Mouse (Mus musculus) myocyte (in vitro differentiated cells): ENCODE results near the gene Npas2. TPM values are rescaled to one million over a fixed set of nuclear protein-coding genes. Genes with fewer than 3 reads are reported as not detected.

Experiments
- H3K27me3 ChIP-seq: one replicate; pipeline ENCODE4 v1.6.1; 2011; ENCODE audit not compliant: control insufficient read depth, insufficient read depth, insufficient read length
- H3K36me3 ChIP-seq: one replicate; pipeline ENCODE4 v1.6.1; 2011; ENCODE audit not compliant: control insufficient read depth, insufficient read depth
- H3K4me2 ChIP-seq: one replicate; pipeline ENCODE4 v1.6.1; 2011; ENCODE audit warnings: low read depth, control low read depth
- H3K4me3 ChIP-seq: one replicate; pipeline ENCODE4 v1.5.1; 2011; ENCODE audit warnings: mild to moderate bottlenecking, control low read depth, moderate library complexity
- H3K79me2 ChIP-seq: one replicate; pipeline ENCODE4 v1.6.1; 2011; ENCODE audit not compliant: control insufficient read depth, insufficient read depth
- H3ac ChIP-seq: one replicate; pipeline ENCODE4 v1.6.1; 2011; ENCODE audit not compliant: control insufficient read depth, insufficient read length
- CEBPB ChIP-seq: IDR thresholded peaks from 2 replicates; pipeline ENCODE4 v1.6.1; 2011; ENCODE audit warnings: mild to moderate bottlenecking, moderate library complexity; ENCODE audit not compliant: poor library complexity, insufficient read depth, severe bottlenecking
- E2F4 ChIP-seq: IDR thresholded peaks from one replicate; pipeline ENCODE4 v1.6.1; 2011; ENCODE audit warnings: mild to moderate bottlenecking, control low read depth, moderate library complexity; ENCODE audit not compliant: insufficient read depth
- MAX ChIP-seq: IDR thresholded peaks from one replicate; pipeline ENCODE4 v1.6.1; 2011; ENCODE audit warnings: low read depth, mild to moderate bottlenecking, control low read depth
- MYOD1 ChIP-seq, 3 experiments: IDR thresholded peaks; one replicate each; pipeline ENCODE4 v1.6.1; 2011; ENCODE audit warnings: control low read depth in 2 of 3, low read depth in 2 of 3, mild to moderate bottlenecking in 2 of 3, moderate library complexity in 1 of 3; ENCODE audit not compliant: insufficient read length in 2 of 3, control insufficient read depth in 1 of 3
- MYOG ChIP-seq, 3 experiments: IDR thresholded peaks; one replicate each; pipeline ENCODE4 v1.6.1; 2011; ENCODE audit warnings: control low read depth in 2 of 3, low read depth in 2 of 3, mild to moderate bottlenecking in 2 of 3; ENCODE audit not compliant: insufficient read length in 2 of 3, control insufficient read depth in 1 of 3, insufficient read depth in 1 of 3
- POLR2A ChIP-seq: IDR thresholded peaks from one replicate; pipeline ENCODE4 v1.6.1; 2011; ENCODE audit warnings: low read depth, mild to moderate bottlenecking, control low read depth, moderate library complexity; ENCODE audit not compliant: insufficient read length
- POLR2AphosphoS2 ChIP-seq: IDR thresholded peaks from one replicate; pipeline ENCODE4 v1.6.1; 2011; ENCODE audit warnings: low read depth, control low read depth; ENCODE audit not compliant: insufficient read length
- REST ChIP-seq: IDR thresholded peaks from one replicate; pipeline ENCODE4 v1.6.1; 2011; ENCODE audit warnings: mild to moderate bottlenecking, control low read depth, moderate library complexity; ENCODE audit not compliant: insufficient read depth, insufficient read length
- SRF ChIP-seq: IDR thresholded peaks from one replicate; pipeline ENCODE4 v1.6.1; 2011; ENCODE audit warnings: low read depth; ENCODE audit not compliant: control insufficient read depth, insufficient read length
- TCF12 ChIP-seq: IDR thresholded peaks from one replicate; pipeline ENCODE4 v1.6.1; 2011; ENCODE audit warnings: mild to moderate bottlenecking, control low read depth; ENCODE audit not compliant: poor library complexity, insufficient read depth, severe bottlenecking
- TCF3 ChIP-seq: IDR thresholded peaks from one replicate; pipeline ENCODE4 v1.6.1; 2011; ENCODE audit warnings: low read depth, control low read depth; ENCODE audit not compliant: insufficient read length
- USF1 ChIP-seq: IDR thresholded peaks from one replicate; pipeline ENCODE4 v1.6.1; 2011; ENCODE audit warnings: low read depth, mild to moderate bottlenecking, control low read depth, moderate library complexity
- polyA plus RNA-seq: library from polyadenylated mRNA; unstranded; fragments of >200 nt; fragmentation: generic; extraction: Trizol; gene quantifications from one replicate; pipeline ENCODE4 v1.2.1, GENCODE M21; 2012; ENCODE audit warnings: missing spikeins

The Npas2 gene
- polyA plus RNA-seq, 1 experiment: 0.01 TPM

DNA sequence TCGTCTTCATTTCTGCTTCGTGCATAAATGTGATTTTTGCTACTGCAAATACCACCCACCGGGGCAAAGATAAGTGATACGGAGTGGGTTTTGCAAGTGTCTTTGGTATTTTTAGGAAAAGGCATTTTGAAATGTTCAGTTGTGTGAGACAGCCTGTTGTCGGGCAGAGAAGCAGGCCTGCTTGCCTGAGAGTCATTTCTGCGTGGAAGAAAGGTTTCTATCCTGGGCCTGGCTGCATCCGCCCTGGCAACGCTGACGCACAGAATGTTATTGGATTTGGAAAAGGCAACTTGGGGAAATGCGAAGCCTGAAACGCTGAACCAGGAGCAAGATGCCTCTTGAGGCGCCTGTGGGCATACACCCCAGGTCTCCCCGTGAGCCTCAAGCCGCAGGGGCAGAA is 16.3 kb upstream of the Npas2 start:
- no peak overlapping the region for H3K4me2 ChIP-seq
- H3K27me3 ChIP-seq: no peaks in the 10 kb centered on the region
- no peaks in the 10 kb centered on the region for H3K79me2 ChIP-seq
- no peak for TF ChIP-seq POLR2AphosphoS2
- H3K4me3 ChIP-seq: no peak overlapping the region
- no peak overlapping the region for H3ac ChIP-seq
- no peaks in the 10 kb centered on the region for H3K36me3 ChIP-seq

DNA sequence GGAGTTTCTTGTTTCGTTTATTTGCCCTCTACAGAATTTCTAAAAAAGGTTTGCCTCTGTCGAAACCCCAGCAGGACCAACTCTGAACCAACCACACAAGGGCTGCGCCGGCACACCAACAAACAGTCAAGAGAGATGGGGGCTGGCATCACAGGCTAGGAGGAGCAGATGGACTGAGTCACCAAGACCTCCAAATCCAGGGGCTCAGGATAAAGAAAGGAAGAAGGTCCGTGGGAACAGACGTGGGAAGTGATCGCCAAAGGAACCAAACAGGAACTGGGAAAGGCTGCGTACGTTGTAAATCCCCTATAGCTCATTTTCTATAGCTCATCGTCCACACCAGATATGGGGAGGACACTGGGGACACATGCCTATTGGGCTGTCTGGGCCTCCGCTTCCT is 13.7 kb upstream of the Npas2 start:
- Histone ChIP-seq H3ac (no peak overlapping the region), H3K4me2 (no peak overlapping the region), H3K27me3 (no peaks in the 10 kb centered on the region), H3K4me3 (no peak overlapping the region), H3K79me2 (no peaks in the 10 kb centered on the region), H3K36me3 (no peaks in the 10 kb centered on the region)
- no peak for TF ChIP-seq MYOG (IDR thresholded peaks at IDR 0.05; ENCODE audit: control insufficient read depth in 1 of 3, insufficient read depth in 1 of 3, insufficient read length in 2 of 3, low read depth in 2 of 3)
- TF ChIP-seq MYOD1 (IDR thresholded peaks at IDR 0.05; ENCODE audit: control insufficient read depth in 1 of 3, insufficient read length in 2 of 3, low read depth in 2 of 3): no peak
- no peak for TF ChIP-seq E2F4
- no peak for TF ChIP-seq MAX

DNA sequence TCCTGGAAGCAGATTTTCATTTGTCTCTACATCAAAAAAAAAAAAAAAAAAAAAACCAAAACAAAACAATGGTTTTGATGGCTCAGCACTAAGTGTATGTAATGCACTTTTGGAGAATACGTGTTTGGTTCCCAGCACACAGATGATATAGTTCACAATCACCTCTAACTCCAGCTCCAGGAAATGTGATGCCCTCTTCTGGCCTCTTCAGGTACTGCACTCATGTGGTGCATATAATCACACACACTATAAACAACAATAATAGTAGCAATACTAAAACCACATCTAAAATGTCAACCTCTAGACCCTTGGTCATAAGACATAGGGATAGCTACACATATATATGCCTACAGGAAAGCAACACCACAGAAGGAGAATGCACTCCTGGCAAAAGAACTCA is 13.0 kb upstream of the Npas2 start:
- Histone ChIP-seq H3K4me3 (no peak overlapping the region), H3K4me2 (no peak overlapping the region), H3K27me3 (no peaks in the 10 kb centered on the region), H3K36me3 (no peaks in the 10 kb centered on the region), H3ac (no peak overlapping the region), H3K79me2 (no peaks in the 10 kb centered on the region)
- no peak for TF ChIP-seq E2F4
- TF ChIP-seq REST: no peak
- no peak for TF ChIP-seq TCF3
- TF ChIP-seq TCF12: no peak
- TF ChIP-seq MYOG (IDR thresholded peaks at IDR 0.05; ENCODE audit: control insufficient read depth in 1 of 3, insufficient read depth in 1 of 3, insufficient read length in 2 of 3, low read depth in 2 of 3): no peak
- TF ChIP-seq USF1: no peak
- TF ChIP-seq MAX: no peak
- TF ChIP-seq POLR2A: no peak
- no peak for TF ChIP-seq SRF
- TF ChIP-seq POLR2AphosphoS2: no peak
- no peak for TF ChIP-seq MYOD1 (IDR thresholded peaks at IDR 0.05; ENCODE audit: control insufficient read depth in 1 of 3, insufficient read length in 2 of 3, low read depth in 2 of 3)
- no peak for TF ChIP-seq CEBPB

DNA sequence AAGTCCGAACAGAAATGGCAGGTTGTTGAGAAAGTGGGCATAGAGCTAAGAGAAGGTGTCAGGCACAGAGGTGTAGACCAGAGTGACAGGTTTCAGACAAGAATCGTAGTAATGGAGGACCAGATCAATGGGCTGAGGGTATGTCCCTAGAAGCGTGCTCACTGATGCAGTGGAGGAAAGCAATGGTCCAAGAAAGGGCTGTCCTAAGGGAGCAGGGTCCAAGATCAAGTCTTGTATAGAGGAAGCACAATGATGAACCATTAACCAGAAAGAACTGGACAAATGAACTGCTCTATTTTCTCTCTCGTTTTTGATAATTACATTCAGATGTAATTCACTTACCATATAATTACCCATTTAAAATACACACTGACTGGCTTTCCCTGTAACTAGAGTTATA is 11.6 kb upstream of the Npas2 start:
- H3K27me3 ChIP-seq: no peaks in the 10 kb centered on the region
- TF ChIP-seq MYOD1 (IDR thresholded peaks at IDR 0.05; ENCODE audit: control insufficient read depth in 1 of 3, insufficient read length in 2 of 3, low read depth in 2 of 3) (no peak), USF1 (no peak), TCF12 (no peak), POLR2AphosphoS2 (no peak), E2F4 (no peak), SRF (no peak), MAX (no peak), TCF3 (no peak), MYOG (IDR thresholded peaks at IDR 0.05; ENCODE audit: control insufficient read depth in 1 of 3, insufficient read depth in 1 of 3, insufficient read length in 2 of 3, low read depth in 2 of 3) (no peak), REST (no peak)

DNA sequence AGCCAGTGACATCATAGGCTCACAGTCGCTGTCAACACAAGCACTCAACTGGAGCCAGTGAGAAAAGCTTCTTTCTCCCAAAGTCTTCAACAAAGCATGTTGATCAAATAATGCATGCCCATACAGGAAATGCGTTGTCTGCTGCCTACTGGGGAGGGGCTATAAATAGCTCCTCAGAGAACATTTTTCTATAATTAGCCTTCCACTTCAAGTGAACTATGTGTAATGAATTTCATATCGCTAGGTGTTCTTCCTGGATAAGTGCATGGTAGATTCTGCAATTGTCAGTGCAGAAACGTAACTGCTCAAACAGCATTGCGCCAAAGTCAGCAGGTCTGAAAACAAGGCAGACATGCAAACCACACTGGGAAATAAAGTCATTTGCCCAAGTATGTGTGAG is 7.7 kb upstream of the Npas2 start:
- no peak overlapping the region for H3K4me3 ChIP-seq
- no peaks in the 10 kb centered on the region for H3K36me3 ChIP-seq
- H3K27me3 ChIP-seq: peaks cover 1% of the 10 kb centered on the region
- no peak overlapping the region for H3K4me2 ChIP-seq
- H3K79me2 ChIP-seq: no peaks in the 10 kb centered on the region
- TF ChIP-seq POLR2A: no peak
- TF ChIP-seq MAX: no peak
- TF ChIP-seq USF1: no peak
- no peak for TF ChIP-seq REST
- no peak for TF ChIP-seq MYOG (IDR thresholded peaks at IDR 0.05; ENCODE audit: control insufficient read depth in 1 of 3, insufficient read depth in 1 of 3, insufficient read length in 2 of 3, low read depth in 2 of 3)
- TF ChIP-seq SRF: no peak
- TF ChIP-seq CEBPB: no peak
- TF ChIP-seq TCF12: no peak
- no peak for TF ChIP-seq POLR2AphosphoS2
- TF ChIP-seq MYOD1 (IDR thresholded peaks at IDR 0.05; ENCODE audit: control insufficient read depth in 1 of 3, insufficient read length in 2 of 3, low read depth in 2 of 3): no peak
- TF ChIP-seq E2F4: no peak
- no peak for TF ChIP-seq TCF3
- no peak overlapping the region for H3ac ChIP-seq

More for the DNA sequence above, 11.6 kb upstream of the Npas2 start:
- Histone ChIP-seq H3K79me2 (no peaks in the 10 kb centered on the region), H3K4me2 (no peak overlapping the region), H3ac (no peak overlapping the region), H3K4me3 (no peak overlapping the region), H3K36me3 (no peaks in the 10 kb centered on the region)
